8 mouse cellular contexts compared by ENCODE assay signal in genomic region chr11:51916033-51916929, GRCm38 (mm10). TPM values are rescaled to one million over a fixed set of nuclear protein-coding genes. Genes with fewer than 3 reads are reported as not detected.
A peak's percentile ranks its signal among the peaks of the same experiment; 100 is the strongest.
DNase-seq lines count a peak whose midpoint lies in the region; ATAC-seq lines count a peak whose summit lies in the region.

No protein-coding gene starts in this region.

- peak overlapping the region; percentile 74 for H3K27ac ChIP-seq in hindbrain, embryonic 10.5 days
- H3K27ac ChIP-seq in lung, embryonic 16.5 days (ENCODE audit: low read length) = peak overlapping the region; percentile 99

- peaks cover 15% of the 10 kb centered on the region for H3K4me1 ChIP-seq in hindbrain, embryonic 10.5 days (replicated peaks)
- peaks cover 27% of the 10 kb centered on the region for H3K4me1 ChIP-seq in lung, embryonic 16.5 days (replicated peaks; ENCODE audit: control insufficient read depth, insufficient read depth, low read length)

- H3K9ac ChIP-seq in lung, embryonic 16.5 days (ENCODE audit: low read length) = peak overlapping the region; percentile 67

- peak overlapping the region; percentile 48 for H3K4me3 ChIP-seq in hindbrain, embryonic 10.5 days
- peak overlapping the region; percentile 49 for H3K4me3 ChIP-seq in lung, embryonic 16.5 days (ENCODE audit: low read length)

- H3K27me3 ChIP-seq in hindbrain, embryonic 10.5 days (ENCODE audit: insufficient read depth, poor library complexity, severe bottlenecking) = 0 out of 2 replicates have a peak, but pooled peaks cover 8% of the 10 kb centered on the region
- no peaks in the 10 kb centered on the region for H3K27me3 ChIP-seq in lung, embryonic 16.5 days (ENCODE audit: control insufficient read depth, insufficient read depth, low read depth, low read length)

- DNase-seq in ES-CJ7 (ENCODE audit: low read depth, low spot score) = peak; percentile 73
- peak; percentile 61 to 65 for DNase-seq in cerebellum, adult 18-20 months
- peak; percentile 53 for DNase-seq in hindbrain, embryonic 10.5 days (ENCODE audit: low spot score)
- peak; percentile 97 for DNase-seq in layer of hippocampus, adult 9-11 months
- peak; percentile 31 for DNase-seq in ovary, postnatal 10 days (ENCODE audit: low spot score)
- peak; percentile 41 to 62 for DNase-seq in thymus, postnatal 36 days

- ATAC-seq in frontal cortex, adult (ENCODE audit: low TSS enrichment) = peak; percentile 87
- peak; percentile 93 for ATAC-seq in lung, embryonic 16.5 days (ENCODE audit: low read depth)

- H3K9me3 ChIP-seq in hindbrain, embryonic 10.5 days = no peaks in the 10 kb centered on the region
- H3K9me3 ChIP-seq in lung, embryonic 16.5 days (ENCODE audit: control insufficient read depth, low read length) = no peaks in the 10 kb centered on the region

- H3K36me3 ChIP-seq in hindbrain, embryonic 10.5 days = no peaks in the 10 kb centered on the region
- H3K36me3 ChIP-seq in lung, embryonic 16.5 days (ENCODE audit: control insufficient read depth, insufficient read depth, low read length) = no peaks in the 10 kb centered on the region

- H3K4me2 ChIP-seq in lung, embryonic 16.5 days (ENCODE audit: low read depth, low read length) = peak overlapping the region; percentile 73

- 1% methylated on average over 29 of the region's 29 CpGs for WGBS in hindbrain, embryonic 10.5 days
- WGBS in lung, embryonic 16.5 days = under 1% methylated on average over 29 of the region's 29 CpGs

RNA-seq across cellular contexts. Expression of gene Cdkn2aipnl, which starts 51.2 kb away (rescaled TPM):
- 133 and 134 TPM in 2 replicates for polyA plus RNA-seq in hindbrain, embryonic 10.5 days (2016; fragmentation: Nextera tagmentation; extraction: Ambion mirVana)
- 106 TPM in 2 replicates for polyA plus RNA-seq in lung, embryonic 16.5 days (2015; fragmentation: Nextera tagmentation; extraction: Ambion mirVana)

RNA-seq across cellular contexts. Expression of gene Jade2, which starts 58.8 kb away (rescaled TPM):
- polyA plus RNA-seq in hindbrain, embryonic 10.5 days (2016; fragmentation: Nextera tagmentation; extraction: Ambion mirVana) = 0.35 and 0.39 TPM in 2 replicates
- 2.8 and 2.9 TPM in 2 replicates for polyA plus RNA-seq in lung, embryonic 16.5 days (2015; fragmentation: Nextera tagmentation; extraction: Ambion mirVana)

Comparison
In these comparisons a context has a peak if more than half of its experiments do, and no peak if none do; other contexts are left out.
1. Peak in every context shown above with its lines: DNase-seq, ATAC-seq, H3K4me3 ChIP-seq and H3K27ac ChIP-seq.
2. DNase-seq: peak in every context shown above with its lines; median percentile 97 in layer of hippocampus, adult 9-11 months; 73 in ES-CJ7; 63 in cerebellum, adult 18-20 months; 53 in hindbrain, embryonic 10.5 days; 52 in thymus, postnatal 36 days; 31 in ovary, postnatal 10 days.